Mouse (Mus musculus) gastrocnemius, postnatal 36 days (tissue): ENCODE data around the gene Wdr3. TPM values are rescaled to one million over a fixed set of nuclear protein-coding genes. Genes with fewer than 3 reads are reported as not detected.

Experiments used
- total RNA-seq, 2 experiments: library from RNA; stranded (reverse); gene quantifications; 2 replicates each; pipeline ENCODE4 v1.2.3; 2021

The Wdr3 gene
- total RNA-seq, 2 experiments from 2014 or later: 7.1 to 9.8 TPM

Other genes starting within 250 kb of the Wdr3 start
- gene Gdap2, start within 50 bp of the Wdr3 start, total RNA-seq: 1 to 10 TPM; 5.6 to 6.4 TPM